Mouse (Mus musculus) heart, embryonic 11.5 days (tissue): ENCODE measurements at regions not wholly inside any gene's neighbourhood (a gene's known extent, or its start where the extent isn't known, plus 50 kb on each side); places are given as distances from the start of the nearest gene placed in this dataset.

Experiments
- ATAC-seq: fragments of 200-750 bp; cut with Nextera tagmentation; replicated peaks from 2 replicates; pipeline ENCODE4 v1.8.0; 2017; ENCODE audit warnings: moderate library complexity; ENCODE audit not compliant: insufficient number of reproducible peaks, low FRiP score, low TSS enrichment
- H3K27ac ChIP-seq: fragments of 300-500 bp; sonication (generic); 2 replicates; pipeline ENCODE4 v1.5.1; 2014; ENCODE audit warnings: mild to moderate bottlenecking, low read depth, low read length
- H3K27me3 ChIP-seq: fragments of 300-500 bp; sonication (generic); 2 replicates; pipeline ENCODE4 v1.6.1; 2014; ENCODE audit warnings: mild to moderate bottlenecking, low read length, mixed read lengths; ENCODE audit not compliant: control insufficient read depth, insufficient read depth
- H3K36me3 ChIP-seq: fragments of 300-500 bp; sonication (generic); 2 replicates; pipeline ENCODE4 v1.6.1; 2014; ENCODE audit warnings: mild to moderate bottlenecking, low read length, moderate library complexity, mixed read lengths; ENCODE audit not compliant: control insufficient read depth, insufficient read depth
- H3K4me1 ChIP-seq: fragments of 300-500 bp; sonication (generic); 2 replicates; pipeline ENCODE4 v1.6.1; 2014; ENCODE audit warnings: low read length; ENCODE audit not compliant: control insufficient read depth, insufficient read depth
- H3K4me2 ChIP-seq: fragments of 300-500 bp; sonication (generic); 2 replicates; pipeline ENCODE4 v1.6.1; 2014; ENCODE audit warnings: mild to moderate bottlenecking, moderate library complexity
- H3K4me3 ChIP-seq: fragments of 300-500 bp; sonication (generic); 2 replicates; pipeline ENCODE4 v1.5.1; 2014; ENCODE audit warnings: low read depth, low read length
- H3K9ac ChIP-seq: fragments of 300-500 bp; sonication (generic); 2 replicates; pipeline ENCODE4 v1.6.1; 2014; ENCODE audit warnings: mild to moderate bottlenecking, low read depth, low read length, moderate library complexity
- H3K9me3 ChIP-seq: fragments of 300-500 bp; sonication (generic); replicated peaks from 2 replicates; pipeline ENCODE4 v1.6.1; 2016; ENCODE audit warnings: low read length; ENCODE audit not compliant: control insufficient read depth
- WGBS: fragments of 180-500 bp; shearing (Covaris S2); extraction: QIAGEN DNeasy Blood & Tissue Kit; methylation state at CpG from one replicate; pipeline ENCODE4 v1.1.7; 2014; ENCODE audit not compliant: insufficient replicate concordance; 5-methylcytosine and 5-hydroxymethylcytosine counted together

- no peak overlapping the region for H3K4me2 ChIP-seq
- no peaks in the 10 kb centered on the region for H3K27me3 ChIP-seq
- H3K4me3 ChIP-seq: no peak overlapping the region
- H3K36me3 ChIP-seq: no peaks in the 10 kb centered on the region
- H3K9ac ChIP-seq: no peak overlapping the region
- WGBS: 67% methylated on average over 3 of the region's 3 CpGs
- H3K4me1 ChIP-seq: no peaks in the 10 kb centered on the region; the same call in 1 of the 2 replicates
- no peak overlapping the region for H3K27ac ChIP-seq
- no peaks in the 10 kb centered on the region for H3K9me3 ChIP-seq
- no peak for ATAC-seq
These were observed 86.9 kb downstream of the Hes1 start for GRCm38 (mm10) chr16:30151104-30151503.

- H3K27me3 ChIP-seq: no peaks in the 10 kb centered on the region
- no peaks in the 10 kb centered on the region; the same call in 1 of the 2 replicates for H3K4me1 ChIP-seq
- WGBS: 20% methylated on average over 6 of the region's 6 CpGs
- H3K4me2 ChIP-seq: no peak overlapping the region
- no peak overlapping the region for H3K9ac ChIP-seq
- H3K27ac ChIP-seq: no peak overlapping the region
- no peak overlapping the region for H3K4me3 ChIP-seq
- no peaks in the 10 kb centered on the region for H3K9me3 ChIP-seq
- no peaks in the 10 kb centered on the region for H3K36me3 ChIP-seq
- ATAC-seq: no peak
These were observed 90.9 kb downstream of the Hes1 start for GRCm38 (mm10) chr16:30155070-30155469.

GRCm38 (mm10) chr16:30155486-30156246, 91.5 kb downstream of the Hes1 start:
- no peak overlapping the region for H3K4me3 ChIP-seq
- WGBS: 16% methylated on average over 6 of the region's 6 CpGs
- no peak overlapping the region for H3K9ac ChIP-seq
- H3K27ac ChIP-seq: no peak overlapping the region
- no peak for ATAC-seq
- H3K4me1 ChIP-seq: no peaks in the 10 kb centered on the region; the same call in 1 of the 2 replicates
- no peaks in the 10 kb centered on the region for H3K27me3 ChIP-seq
- no peaks in the 10 kb centered on the region for H3K36me3 ChIP-seq
- no peak overlapping the region for H3K4me2 ChIP-seq
- H3K9me3 ChIP-seq: no peaks in the 10 kb centered on the region

GRCm38 (mm10) chr16:30158184-30158583, 94.0 kb downstream of the Hes1 start:
- 79% methylated on average over 9 of the region's 9 CpGs for WGBS
- H3K4me2 ChIP-seq: no peak overlapping the region
- no peak overlapping the region for H3K4me3 ChIP-seq
- no peak overlapping the region for H3K9ac ChIP-seq
- no peak overlapping the region for H3K27ac ChIP-seq
- no peaks in the 10 kb centered on the region for H3K9me3 ChIP-seq
- H3K36me3 ChIP-seq: no peaks in the 10 kb centered on the region
- no peaks in the 10 kb centered on the region; the same call in 1 of the 2 replicates for H3K4me1 ChIP-seq
- no peaks in the 10 kb centered on the region for H3K27me3 ChIP-seq
- ATAC-seq: no peak

- no peaks in the 10 kb centered on the region for H3K27me3 ChIP-seq
- H3K4me1 ChIP-seq: no peaks in the 10 kb centered on the region; the same call in 1 of the 2 replicates
- no peaks in the 10 kb centered on the region for H3K36me3 ChIP-seq
- no peak overlapping the region for H3K4me2 ChIP-seq
- no peak overlapping the region for H3K9ac ChIP-seq
- no peak overlapping the region for H3K4me3 ChIP-seq
- ATAC-seq: no peak
- no peaks in the 10 kb centered on the region for H3K9me3 ChIP-seq
- WGBS: 8% methylated on average over 2 of the region's 2 CpGs
- H3K27ac ChIP-seq: no peak overlapping the region
These were observed 96.2 kb downstream of the Hes1 start for GRCm38 (mm10) chr16:30160399-30160798.

GRCm38 (mm10) chr16:30163303-30163702, 99.1 kb downstream of the Hes1 start:
- no peaks in the 10 kb centered on the region for H3K36me3 ChIP-seq
- no peaks in the 10 kb centered on the region for H3K4me1 ChIP-seq
- no peak overlapping the region for H3K27ac ChIP-seq
- 77% methylated on average over 4 of the region's 4 CpGs for whole genome bisulfite sequencing
- H3K9me3 ChIP-seq: no peaks in the 10 kb centered on the region; the same call in 1 of the 2 replicates
- no peak overlapping the region for H3K4me3 ChIP-seq
- no peak overlapping the region for H3K4me2 ChIP-seq
- no peak overlapping the region for H3K9ac ChIP-seq
- H3K27me3 ChIP-seq: no peaks in the 10 kb centered on the region
- ATAC-seq: no peak

- Histone ChIP-seq H3K4me2 (no peak overlapping the region), H3K36me3 (no peaks in the 10 kb centered on the region), H3K9ac (no peak overlapping the region), H3K27me3 (no peaks in the 10 kb centered on the region), H3K4me3 (no peak overlapping the region), H3K27ac (no peak overlapping the region), H3K4me1 (no peaks in the 10 kb centered on the region), H3K9me3 (no peaks in the 10 kb centered on the region; the same call in 1 of the 2 replicates)
- 64% methylated on average over 3 of the region's 3 CpGs for WGBS
- no peak for ATAC-seq
These were observed 101.5 kb downstream of the Hes1 start for GRCm38 (mm10) chr16:30165667-30166180.

GRCm38 (mm10) chr16:30171381-30172079, 95.8 kb downstream of the Cpn2 start:
- H3K4me3 ChIP-seq: no peak overlapping the region
- ATAC-seq: no peak
- 64% methylated on average over 24 of the region's 24 CpGs for WGBS
- H3K27me3 ChIP-seq: 0 out of 2 replicates have a peak, but pooled peaks cover 2% of the 10 kb centered on the region
- H3K4me2 ChIP-seq: no peak overlapping the region
- H3K9me3 ChIP-seq: no peaks in the 10 kb centered on the region
- H3K27ac ChIP-seq: no peak overlapping the region
- H3K9ac ChIP-seq: no peak overlapping the region
- H3K36me3 ChIP-seq: no peaks in the 10 kb centered on the region
- peaks cover 5% of the 10 kb centered on the region; the same call in 1 of the 2 replicates for H3K4me1 ChIP-seq
